Mouse (Mus musculus) intestine, postnatal 0 days (tissue): ENCODE measurements around the gene Ncln. TPM values are rescaled to one million over a fixed set of nuclear protein-coding genes. Genes with fewer than 3 reads are reported as not detected.

Experiments used
- ATAC-seq: fragments of 200-750 bp; cut with Nextera tagmentation; 2 replicates; pipeline ENCODE4 v1.8.0; 2017; ENCODE audit warnings: mild to moderate bottlenecking, moderate TSS enrichment, moderate library complexity
- H3K27ac ChIP-seq: fragments of 300-500 bp; sonication (generic); 2 replicates; pipeline ENCODE4 v1.5.1; 2014; ENCODE audit warnings: mild to moderate bottlenecking, low read depth, low read length, moderate library complexity
- H3K27me3 ChIP-seq: fragments of 300-500 bp; sonication (generic); replicated peaks from 2 replicates; pipeline ENCODE4 v1.6.1; 2014; ENCODE audit warnings: low read length, mixed read lengths; ENCODE audit not compliant: control insufficient read depth, insufficient read depth
- H3K36me3 ChIP-seq: fragments of 300-500 bp; sonication (generic); 2 replicates; pipeline ENCODE4 v1.6.1; 2014; ENCODE audit warnings: mild to moderate bottlenecking, moderate library complexity; ENCODE audit not compliant: control insufficient read depth, insufficient read depth
- H3K4me1 ChIP-seq: fragments of 300-500 bp; sonication (generic); replicated peaks from 2 replicates; pipeline ENCODE4 v1.6.1; 2014; ENCODE audit warnings: antibody characterized with exemption, low read length, mixed read lengths; ENCODE audit not compliant: control insufficient read depth, insufficient read depth
- H3K4me2 ChIP-seq: fragments of 300-500 bp; sonication (generic); replicated peaks from 2 replicates; pipeline ENCODE4 v1.6.1; 2014; ENCODE audit warnings: low read depth, mild to moderate bottlenecking, moderate library complexity
- H3K4me3 ChIP-seq: fragments of 300-500 bp; sonication (generic); 2 replicates; pipeline ENCODE4 v1.5.1; 2014; ENCODE audit warnings: low read depth, low read length
- H3K9ac ChIP-seq: fragments of 300-500 bp; sonication (generic); 2 replicates; pipeline ENCODE4 v1.6.1; 2014; ENCODE audit warnings: mild to moderate bottlenecking, low read depth, low read length
- H3K9me3 ChIP-seq: fragments of 300-500 bp; sonication (generic); 2 replicates; pipeline ENCODE4 v1.6.1; 2016; ENCODE audit warnings: mixed run types; ENCODE audit not compliant: control insufficient read depth
- CTCF ChIP-seq: sonication (generic); IDR thresholded peaks from 2 replicates; pipeline ENCODE4 v1.5.1; 2016; ENCODE audit warnings: low read depth, mild to moderate bottlenecking, control low read depth, antibody characterized with exemption, moderate library complexity
- WGBS: fragments of 180-500 bp; shearing (Covaris S2); extraction: QIAGEN DNeasy Blood & Tissue Kit; methylation state at CpG from one replicate; pipeline ENCODE4 v1.1.7; 2014; 5-methylcytosine and 5-hydroxymethylcytosine counted together
- polyA plus RNA-seq: library from polyadenylated mRNA; unstranded; fragments of >200 nt; fragmentation: Nextera tagmentation; extraction: Ambion mirVana; gene quantifications from 2 replicates; pipeline ENCODE4 v1.2.1, GENCODE M21; 2015

The Ncln gene
- polyA plus RNA-seq, 1 experiment from 2014 or later: 58.6 TPM

DNA sequence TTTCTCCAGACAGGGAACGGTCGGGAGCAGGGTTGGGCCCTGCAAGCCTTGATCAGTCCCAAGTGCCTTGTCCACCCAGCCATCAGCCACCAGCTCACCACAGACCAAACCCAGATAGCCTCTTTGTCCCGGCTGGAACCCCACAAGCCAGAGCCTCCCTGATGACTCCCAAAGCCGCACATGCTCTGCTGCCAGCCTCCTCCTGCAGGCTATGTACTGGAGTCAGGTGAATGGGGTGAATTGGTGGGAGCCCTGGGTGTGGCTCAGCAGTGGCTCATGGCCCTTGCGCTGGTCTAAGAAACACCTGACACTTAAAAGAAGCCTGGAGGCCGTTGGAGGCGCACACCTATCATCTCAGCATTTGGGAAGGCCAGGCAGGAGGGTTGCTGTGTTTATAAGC is 33.3 kb downstream of the Ncln start:
- Histone ChIP-seq H3K27me3 (peaks cover 57% of the 10 kb centered on the region), H3K4me1 (peaks cover 4% of the 10 kb centered on the region), H3K36me3 (no peaks in the 10 kb centered on the region), H3K27ac (no peak overlapping the region), H3K4me3 (no peak overlapping the region), H3K9me3 (no peaks in the 10 kb centered on the region), H3K4me2 (no peak overlapping the region), H3K9ac (no peak overlapping the region)
- TF ChIP-seq CTCF: no peak
- no peak for ATAC-seq
- 82% methylated on average over 7 of the region's 7 CpGs for WGBS

DNA sequence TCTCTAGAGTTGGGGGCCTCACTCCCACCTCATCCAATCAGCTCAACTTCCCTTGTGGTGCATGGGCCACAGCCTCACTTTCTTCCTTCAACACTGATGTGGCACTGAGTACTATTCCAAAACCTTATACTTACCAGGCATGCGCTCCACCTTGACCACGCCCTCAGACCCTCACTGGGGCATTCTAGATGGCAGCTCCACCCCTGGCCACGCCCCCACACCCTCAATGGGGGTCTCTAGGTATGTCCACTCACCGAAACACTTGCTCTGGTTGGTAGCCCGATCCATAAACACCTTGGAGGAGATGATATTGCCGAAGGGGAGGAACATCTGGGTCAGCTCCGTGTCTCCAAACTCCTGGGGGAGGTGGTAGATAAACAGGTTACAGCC is 33.8 kb downstream of the Ncln start:
- Histone ChIP-seq H3K9ac (no peak overlapping the region), H3K9me3 (no peaks in the 10 kb centered on the region), H3K4me1 (peaks cover 4% of the 10 kb centered on the region), H3K4me2 (peak overlapping the region; percentile 54), H3K4me3 (0 out of 2 replicates have a peak overlapping the region, but pooled peaks have one; percentile 11), H3K27me3 (peaks cover 62% of the 10 kb centered on the region), H3K27ac (no peak overlapping the region), H3K36me3 (no peaks in the 10 kb centered on the region)
- ATAC-seq: no peak
- 43% methylated on average over 7 of the region's 7 CpGs for WGBS
- TF ChIP-seq CTCF: no peak

DNA sequence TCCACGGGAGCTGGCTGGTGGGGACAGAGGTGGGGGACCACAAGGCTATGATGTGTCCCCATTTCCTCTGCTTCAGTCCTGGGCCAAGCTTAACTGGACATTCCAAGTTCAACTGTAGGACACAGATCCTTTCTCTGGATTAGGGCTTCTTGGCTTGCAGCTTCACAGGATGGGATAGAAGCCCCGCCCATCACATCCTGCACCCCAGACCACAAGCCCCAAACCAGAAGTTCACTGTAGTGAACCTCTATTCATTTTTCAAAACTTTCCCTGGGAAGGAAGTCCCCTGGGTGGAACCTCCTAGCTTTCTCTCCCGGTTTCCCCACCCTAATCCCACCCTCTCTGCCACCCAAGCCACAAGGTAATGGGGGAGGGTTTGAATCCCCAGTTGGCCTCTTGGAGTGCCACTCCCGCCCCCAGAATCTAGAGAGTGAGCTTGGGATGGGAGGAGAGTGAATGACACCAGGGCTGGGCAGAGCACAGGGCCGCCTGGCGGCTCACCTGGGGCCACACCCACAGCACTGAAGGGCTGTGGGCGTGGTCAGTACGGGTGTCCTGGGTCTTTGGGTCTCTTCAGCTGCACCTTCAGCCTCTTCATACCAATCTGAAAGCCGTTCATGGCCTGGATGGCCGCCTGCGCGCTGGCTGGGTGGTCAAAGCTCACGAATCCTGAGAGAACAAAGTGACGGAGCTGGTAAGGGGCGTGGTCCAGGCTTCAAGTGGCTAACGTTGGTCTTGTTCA is 34.3 kb downstream of the Ncln start:
- peaks cover 4% of the 10 kb centered on the region for H3K4me1 ChIP-seq
- peak overlapping the region; percentile 54 for H3K4me2 ChIP-seq
- H3K27me3 ChIP-seq: peaks cover 67% of the 10 kb centered on the region
- no peak overlapping the region; the same call in 1 of the 2 replicates for H3K27ac ChIP-seq
- no peak overlapping the region for H3K9ac ChIP-seq
- H3K4me3 ChIP-seq: peak overlapping the region; percentile 11; the same call in 1 of the 2 replicates
- TF ChIP-seq CTCF: no peak; the same call in 1 of the 2 replicates
- no peaks in the 10 kb centered on the region for H3K36me3 ChIP-seq
- WGBS: 10% methylated on average over 16 of the region's 16 CpGs
- no peaks in the 10 kb centered on the region for H3K9me3 ChIP-seq
- no peak for ATAC-seq

DNA sequence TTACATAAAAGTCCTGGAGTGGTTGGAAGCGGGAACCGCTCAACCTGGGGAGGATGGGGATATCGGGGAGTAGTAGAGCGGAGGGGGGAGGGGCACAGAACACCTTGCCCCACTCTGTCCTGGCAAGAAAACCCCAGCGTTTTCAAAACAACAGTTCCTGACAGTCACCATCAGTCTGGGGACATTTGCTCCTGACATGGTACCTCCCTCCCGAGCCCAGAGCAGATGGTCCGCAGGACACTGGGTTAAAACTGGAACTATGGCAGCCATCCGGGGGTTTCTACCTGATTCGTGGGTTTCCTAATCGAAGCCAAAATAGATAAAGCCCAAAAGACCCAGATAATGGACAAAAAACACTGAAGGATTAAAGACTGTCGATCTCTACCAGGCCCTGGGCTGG is 35.2 kb downstream of the Ncln start:
- Histone ChIP-seq H3K9me3 (no peaks in the 10 kb centered on the region), H3K4me2 (no peak overlapping the region), H3K36me3 (no peaks in the 10 kb centered on the region), H3K9ac (no peak overlapping the region), H3K27me3 (peaks cover 75% of the 10 kb centered on the region), H3K27ac (no peak overlapping the region), H3K4me1 (peaks cover 4% of the 10 kb centered on the region), H3K4me3 (no peak overlapping the region)
- TF ChIP-seq CTCF: no peak
- WGBS: 49% methylated on average over 11 of the region's 11 CpGs
- ATAC-seq: no peak

DNA sequence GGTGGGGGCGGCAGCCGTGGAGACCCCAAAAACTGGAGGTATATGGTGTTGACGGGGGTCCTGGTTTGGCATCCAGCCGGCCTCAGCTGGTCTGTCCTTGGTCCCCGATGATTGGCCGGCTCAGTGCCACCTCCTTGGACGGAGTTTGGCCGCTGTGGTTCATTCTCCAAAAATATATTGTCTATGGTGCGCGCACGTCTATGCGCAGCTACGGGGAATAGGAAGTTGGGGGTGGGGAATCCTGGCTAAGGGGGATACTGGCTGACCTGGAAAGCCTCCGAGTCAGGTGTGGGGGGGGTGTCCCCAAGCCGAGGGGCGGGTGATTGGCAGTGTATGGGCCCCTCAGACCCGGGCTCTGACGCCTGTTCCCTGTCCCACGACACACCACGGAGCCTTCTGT is 35.7 kb downstream of the Ncln start:
- Histone ChIP-seq H3K9me3 (no peaks in the 10 kb centered on the region), H3K27ac (no peak overlapping the region), H3K36me3 (no peaks in the 10 kb centered on the region), H3K4me1 (peaks cover 4% of the 10 kb centered on the region), H3K4me3 (no peak overlapping the region), H3K27me3 (peaks cover 80% of the 10 kb centered on the region), H3K9ac (no peak overlapping the region), H3K4me2 (no peak overlapping the region)
- WGBS: 32% methylated on average over 20 of the region's 20 CpGs
- no peak for ATAC-seq
- no peak for TF ChIP-seq CTCF

DNA sequence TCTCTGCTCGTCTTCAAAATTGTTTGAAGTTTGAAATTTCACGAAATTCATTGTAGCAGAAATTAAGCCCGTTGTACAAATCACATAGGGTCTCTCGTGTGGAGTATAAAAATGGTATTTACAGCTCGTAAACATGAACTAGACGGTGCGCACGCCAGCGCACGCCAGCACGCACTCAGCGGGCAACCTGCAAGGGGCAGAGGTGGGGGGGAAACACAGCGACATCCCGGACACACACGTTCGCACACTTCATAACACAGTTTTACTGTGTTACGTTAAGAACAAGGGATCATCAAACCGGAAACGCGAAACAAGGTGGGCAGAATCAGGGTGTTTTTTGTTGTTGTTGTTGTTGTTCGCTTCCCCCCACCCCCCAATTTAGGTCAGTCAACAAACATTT is 36.8 kb downstream of the Ncln start:
- no peaks in the 10 kb centered on the region for H3K9me3 ChIP-seq
- 66% methylated on average over 21 of the region's 21 CpGs for WGBS
- H3K36me3 ChIP-seq: no peaks in the 10 kb centered on the region
- no peak overlapping the region for H3K4me2 ChIP-seq
- ATAC-seq: no peak
- peaks cover 85% of the 10 kb centered on the region for H3K27me3 ChIP-seq
- no peak overlapping the region for H3K27ac ChIP-seq
- H3K4me1 ChIP-seq: peaks cover 4% of the 10 kb centered on the region
- no peak overlapping the region for H3K9ac ChIP-seq
- H3K4me3 ChIP-seq: no peak overlapping the region
- no peak for TF ChIP-seq CTCF

DNA sequence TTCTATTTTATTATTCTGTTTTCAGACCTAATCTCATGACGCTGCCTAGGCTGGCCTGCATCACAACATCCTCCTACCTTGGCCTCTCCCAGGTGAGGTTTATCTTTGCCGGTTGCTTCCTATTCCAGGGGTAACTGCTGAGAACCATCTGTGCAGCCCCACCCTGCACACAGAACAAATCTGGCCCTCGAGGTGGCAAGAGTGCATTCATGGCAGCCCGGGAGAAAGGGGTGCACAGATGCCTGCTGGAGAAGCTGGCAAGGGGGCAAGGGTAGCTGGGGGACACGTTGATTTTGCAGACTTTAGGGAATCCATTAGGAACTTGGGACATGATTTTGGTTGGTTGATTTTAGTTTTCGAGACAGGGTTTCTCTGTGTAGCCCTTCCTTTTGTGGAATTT is 37.9 kb downstream of the Ncln start:
- Histone ChIP-seq H3K27ac (no peak overlapping the region), H3K4me3 (no peak overlapping the region), H3K36me3 (no peaks in the 10 kb centered on the region), H3K9me3 (no peaks in the 10 kb centered on the region), H3K4me2 (no peak overlapping the region), H3K9ac (no peak overlapping the region), H3K27me3 (peaks cover 88% of the 10 kb centered on the region), H3K4me1 (no peaks in the 10 kb centered on the region; the same call in 1 of the 2 replicates)
- no peak for ATAC-seq
- 69% methylated on average over 6 of the region's 6 CpGs for WGBS
- TF ChIP-seq CTCF: no peak
